ENCODE assay signal across 8 mouse cellular contexts in genomic region chr9:66157958-66158830, GRCm38 (mm10). TPM values are rescaled to one million over a fixed set of nuclear protein-coding genes. Genes with fewer than 3 reads are reported as not detected.
DNase-seq lines count a peak whose midpoint lies in the region; ATAC-seq and TF ChIP-seq lines count a peak whose summit lies in the region.

Gene Dapk2 (plus strand): TSS chr9:66158223.

- peak within 1 kb of the TSS; percentile 35 for H3K4me3 ChIP-seq in forebrain, embryonic 15.5 days
- H3K4me3 ChIP-seq in lung, embryonic 14.5 days (ENCODE audit: low read depth, low read length) = peak within 1 kb of the TSS; percentile 43
- peak within 1 kb of the TSS; percentile 33 for H3K4me3 ChIP-seq in thymus, adult 2 months (ENCODE audit: control insufficient read depth, insufficient read depth, low read length)

- H3K36me3 ChIP-seq in forebrain, embryonic 15.5 days = no peaks in the 10 kb centered on the region
- no peaks in the 10 kb centered on the region for H3K36me3 ChIP-seq in lung, embryonic 14.5 days (ENCODE audit: insufficient read depth)
- H3K36me3 ChIP-seq in thymus, adult 2 months (ENCODE audit: control insufficient read depth, insufficient read depth, low read length) = no peaks in the 10 kb centered on the region

- TF ChIP-seq POLR2A in thymus, adult 2 months (IDR thresholded peaks at IDR 0.05; ENCODE audit: control insufficient read depth, extremely low read depth, insufficient read depth, low read length, poor library complexity) = 0 out of 2 replicates have a peak, but pooled peaks have one; percentile 26

- H3K4me1 ChIP-seq in forebrain, embryonic 15.5 days = peaks cover 5% of the 10 kb centered on the region; the same call in 1 of the 2 replicates
- H3K4me1 ChIP-seq in lung, embryonic 14.5 days (ENCODE audit: insufficient read depth) = no peaks in the 10 kb centered on the region
- H3K4me1 ChIP-seq in thymus, adult 2 months (replicated peaks; ENCODE audit: control insufficient read depth, insufficient read depth, low read length) = peaks cover 8% of the 10 kb centered on the region

- H3K9me3 ChIP-seq in forebrain, embryonic 15.5 days = no peaks in the 10 kb centered on the region
- H3K9me3 ChIP-seq in lung, embryonic 14.5 days (ENCODE audit: low read depth, low read length) = no peaks in the 10 kb centered on the region

- no peak within 1 kb of the TSS for H3K9ac ChIP-seq in forebrain, embryonic 15.5 days (replicated peaks)
- H3K9ac ChIP-seq in lung, embryonic 14.5 days = peak within 1 kb of the TSS; percentile 49

- no peak within 1 kb of the TSS for H3K27ac ChIP-seq in forebrain, embryonic 15.5 days (replicated peaks)
- no peak within 1 kb of the TSS for H3K27ac ChIP-seq in lung, embryonic 14.5 days (ENCODE audit: low read depth)
- no peak within 1 kb of the TSS for H3K27ac ChIP-seq in thymus, adult 2 months (ENCODE audit: control insufficient read depth, insufficient read depth, low read length)

- intact Hi-C loops in heart, postnatal 36 days (cut with DNase I) = loop anchor here (2.0 to 5.0 kb wide), 3 partner anchors 49 to 124 kb away; no protein-coding TSS in a partner anchor

- peak; percentile 58 for TF ChIP-seq CTCF in lung, embryonic 14.5 days (IDR thresholded peaks at IDR 0.05; ENCODE audit: low read depth)
- TF ChIP-seq CTCF in thymus, adult 2 months (IDR thresholded peaks at IDR 0.05; ENCODE audit: borderline replicate concordance, control insufficient read depth, extremely low read depth, insufficient read depth, low read length, poor library complexity) = peak; percentile 93

- DNase-seq in ES-CJ7 (ENCODE audit: low read depth, low spot score) = peak; percentile 69
- DNase-seq in cerebellum, adult 11-12 months = peak; percentile 54
- peak; percentile 92 to 93 for DNase-seq in heart, postnatal 36 days
- peak; percentile 8 to 59 for DNase-seq in layer of hippocampus, adult 18-20 months (ENCODE audit: low spot score in 2 of 2)
- DNase-seq in lung, embryonic 14.5 days = peak; percentile 89
- DNase-seq in thymus, adult 2 months = peak; percentile 63

- ATAC-seq in forebrain, embryonic 15.5 days (replicated peaks) = peak; percentile 32; the same call in 1 of the 2 replicates
- ATAC-seq in lung, embryonic 14.5 days (ENCODE audit: insufficient read depth) = peak; percentile 90
- ATAC-seq in neutrophil, adult 5-6 weeks (ENCODE audit: extremely low read depth, insufficient number of reproducible peaks, low FRiP score, poor library complexity, severe bottlenecking) = peak; percentile 56

- H3K27me3 ChIP-seq in forebrain, embryonic 15.5 days = peaks cover 7% of the 10 kb centered on the region; the same call in 1 of the 2 replicates
- peaks cover 16% of the 10 kb centered on the region; the same call in 1 of the 2 replicates for H3K27me3 ChIP-seq in lung, embryonic 14.5 days (ENCODE audit: insufficient read depth, low read length)
- H3K27me3 ChIP-seq in thymus, adult 2 months (ENCODE audit: control insufficient read depth, insufficient read depth, low read length) = peaks cover 2% of the 10 kb centered on the region; the same call in 1 of the 2 replicates

- 2% methylated on average over 58 of the region's 58 CpGs for WGBS in forebrain, embryonic 15.5 days
- 1% methylated on average over 58 of the region's 58 CpGs for WGBS in lung, embryonic 14.5 days
- 1% methylated on average over 58 of the region's 58 CpGs for WGBS in thymus, adult 2 months

- peak within 1 kb of the TSS; percentile 47 for H3K4me2 ChIP-seq in forebrain, embryonic 15.5 days (replicated peaks)
- H3K4me2 ChIP-seq in lung, embryonic 14.5 days = peak within 1 kb of the TSS; percentile 75

RNA-seq across cellular contexts. Expression of gene Dapk2, which starts in this region (rescaled TPM):
- 1.4 and 1.8 TPM in 2 replicates for polyA plus RNA-seq in forebrain, embryonic 15.5 days (2015; fragmentation: Nextera tagmentation; extraction: Ambion mirVana)
- 1 to 10 TPM; 4.6 to 6.2 TPM for total RNA-seq in heart, postnatal 36 days (2021)
- under 1 TPM; 0.76 to 0.92 TPM for total RNA-seq in layer of hippocampus, adult 18-20 months (2021)
- polyA plus RNA-seq in lung, embryonic 14.5 days (2014; fragmentation: Nextera tagmentation; extraction: Ambion mirVana) = 5.9 and 7.6 TPM in 2 replicates
- 0.93 and 1.6 TPM in 2 replicates for total RNA-seq in neutrophil, adult 5-6 weeks (2017)
- polyA plus RNA-seq in thymus, adult 2 months (2012; rRNA removed) = 3.4 and 5.1 TPM in 2 replicates

Comparison
In these comparisons a context has a peak if more than half of its experiments do, and no peak if none do; other contexts are left out.
1. Peak in DNase-seq in layer of hippocampus, adult 18-20 months; RNA of the gene not detected or under 1 TPM.
2. DNase-seq: peak in every context shown above with its lines; median percentile 92 in heart, postnatal 36 days; 89 in lung, embryonic 14.5 days; 69 in ES-CJ7; 63 in thymus, adult 2 months; 54 in cerebellum, adult 11-12 months; 34 in layer of hippocampus, adult 18-20 months.
3. ATAC-seq: peak in every context shown above with its lines; median percentile 90 in lung, embryonic 14.5 days; 56 in neutrophil, adult 5-6 weeks; 32 in forebrain, embryonic 15.5 days.